In the genomic region with DNA sequence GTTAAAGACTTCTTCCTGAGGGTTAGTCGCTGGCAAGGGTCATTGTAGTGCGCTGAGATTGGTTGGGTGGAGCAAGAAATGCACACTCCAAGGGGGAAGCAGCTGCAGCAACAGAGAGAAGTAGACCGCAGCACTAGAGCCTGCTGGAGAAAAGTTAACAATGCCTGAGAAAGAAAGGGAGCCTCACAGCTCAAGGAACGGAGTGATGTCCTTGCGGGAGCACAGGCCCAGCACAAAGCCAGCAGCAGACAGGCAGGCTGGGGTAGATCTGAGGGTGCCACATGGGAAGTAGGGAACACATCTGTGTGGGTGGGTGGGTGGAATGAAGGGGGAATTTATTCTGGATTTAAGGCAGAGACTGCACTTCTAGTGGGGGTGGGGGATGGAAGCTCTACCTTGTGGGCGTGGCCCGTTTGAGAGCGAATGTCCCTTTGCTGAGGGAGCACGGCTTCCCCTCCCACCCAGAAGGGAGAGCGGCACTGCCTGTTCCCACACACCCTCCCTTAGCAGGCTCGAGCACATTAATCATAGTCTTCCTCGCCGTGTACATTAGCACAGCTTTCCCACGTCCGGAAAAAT, we compare ENCODE assay signal across 8 mouse cellular contexts. TPM values are rescaled to one million over a fixed set of nuclear protein-coding genes. Genes with fewer than 3 reads are reported as not detected.
DNase-seq lines count a peak whose midpoint lies in the region; ATAC-seq lines count a peak whose summit lies in the region.

No protein-coding gene starts in this region.

- peak overlapping the region; percentile 46 for H3K4me3 ChIP-seq in forebrain, embryonic 16.5 days (replicated peaks; ENCODE audit: low read length)
- peak overlapping the region; percentile 42 for H3K4me3 ChIP-seq in hindbrain, embryonic 13.5 days

- under 1% methylated on average over 15 of the region's 15 CpGs for WGBS in forebrain, embryonic 16.5 days
- under 1% methylated on average over 15 of the region's 15 CpGs for WGBS in hindbrain, embryonic 13.5 days

- H3K4me1 ChIP-seq in forebrain, embryonic 16.5 days (replicated peaks; ENCODE audit: control insufficient read depth, insufficient read depth, low read length), result peaks cover 14% of the 10 kb centered on the region
- peaks cover 29% of the 10 kb centered on the region for H3K4me1 ChIP-seq in hindbrain, embryonic 13.5 days (replicated peaks)

- ATAC-seq in forebrain, embryonic 16.5 days, result peak; percentile 83
- ATAC-seq in hindbrain, embryonic 13.5 days (ENCODE audit: low FRiP score), result peak; percentile 89

- peak; percentile 47 for DNase-seq in adrenal gland, adult 2 months
- DNase-seq in cerebellum, adult 11-12 months, result peak; percentile 30
- peak; percentile 61 to 69 for DNase-seq in left cerebral cortex, adult 9 months (ENCODE audit: low spot score in 2 of 2)
- peak; percentile 72 for DNase-seq in lung, postnatal 36 days
- peak; percentile 67 for DNase-seq in right cerebral cortex, postnatal 25 days
- DNase-seq in spleen, postnatal 14 days (ENCODE audit: low spot score in 2 of 2), result no peak

- H3K4me2 ChIP-seq in forebrain, embryonic 16.5 days (ENCODE audit: low read length), result peak overlapping the region; percentile 60
- peak overlapping the region; percentile 60 for H3K4me2 ChIP-seq in hindbrain, embryonic 13.5 days

- H3K27ac ChIP-seq in forebrain, embryonic 16.5 days (ENCODE audit: low read length), result peak overlapping the region; percentile 91
- H3K27ac ChIP-seq in hindbrain, embryonic 13.5 days, result peak overlapping the region; percentile 94

- no peaks in the 10 kb centered on the region for H3K36me3 ChIP-seq in forebrain, embryonic 16.5 days (ENCODE audit: control insufficient read depth, insufficient read depth)
- no peaks in the 10 kb centered on the region for H3K36me3 ChIP-seq in hindbrain, embryonic 13.5 days

- H3K27me3 ChIP-seq in forebrain, embryonic 16.5 days (replicated peaks; ENCODE audit: control insufficient read depth, insufficient read depth, low read length), result no peaks in the 10 kb centered on the region
- 0 out of 2 replicates have a peak, but pooled peaks cover 5% of the 10 kb centered on the region for H3K27me3 ChIP-seq in hindbrain, embryonic 13.5 days

- no peaks in the 10 kb centered on the region for H3K9me3 ChIP-seq in forebrain, embryonic 16.5 days (ENCODE audit: control insufficient read depth, low read length)
- H3K9me3 ChIP-seq in hindbrain, embryonic 13.5 days, result no peaks in the 10 kb centered on the region

- peak overlapping the region; percentile 60 for H3K9ac ChIP-seq in forebrain, embryonic 16.5 days (replicated peaks; ENCODE audit: low read depth, low read length)
- H3K9ac ChIP-seq in hindbrain, embryonic 13.5 days, result peak overlapping the region; percentile 75

RNA-seq across cellular contexts. Expression of gene Scn3b, which starts 27.7 kb away (rescaled TPM):
- 1 to 10 TPM; 5.2 to 8.3 TPM for total RNA-seq in adrenal gland, adult 2 months (2021)
- 0.88 and 0.90 TPM in 2 replicates for polyA plus RNA-seq in adrenal gland, adult 2 months (2012; rRNA removed)
- 103 and 127 TPM in 2 replicates for polyA plus RNA-seq in forebrain, embryonic 16.5 days (2015; fragmentation: Nextera tagmentation; extraction: Ambion mirVana)
- polyA plus RNA-seq in hindbrain, embryonic 13.5 days (2015; fragmentation: Nextera tagmentation; extraction: Ambion mirVana), result 101 and 111 TPM in 2 replicates

RNA-seq across cellular contexts. Expression of gene Zfp202, which starts 49.2 kb away (rescaled TPM):
- 1 to 10 TPM; 4.6 to 5.0 TPM for total RNA-seq in adrenal gland, adult 2 months (2021)
- 0.81 and 1.5 TPM in 2 replicates for polyA plus RNA-seq in adrenal gland, adult 2 months (2012; rRNA removed)
- 11.0 and 12.0 TPM in 2 replicates for polyA plus RNA-seq in forebrain, embryonic 16.5 days (2015; fragmentation: Nextera tagmentation; extraction: Ambion mirVana)
- polyA plus RNA-seq in hindbrain, embryonic 13.5 days (2015; fragmentation: Nextera tagmentation; extraction: Ambion mirVana), result 8.5 and 9.5 TPM in 2 replicates

Comparison
In these comparisons a context has a peak if more than half of its experiments do, and no peak if none do; other contexts are left out.
1. DNase-seq: peak in adrenal gland, adult 2 months (single experiment), cerebellum, adult 11-12 months (single experiment), left cerebral cortex, adult 9 months (2 of 2), lung, postnatal 36 days (single experiment) and right cerebral cortex, postnatal 25 days (single experiment); none in spleen, postnatal 14 days (0 of 2).
2. RNA of gene Scn3b, which starts 27.7 kb away (polyA plus RNA-seq): 103 to 127 TPM in forebrain, embryonic 16.5 days and 101 to 111 TPM in hindbrain, embryonic 13.5 days; 0.88 to 0.90 TPM in adrenal gland, adult 2 months; every median in the first group is over 10 times any median in the second.